In the genomic region with DNA sequence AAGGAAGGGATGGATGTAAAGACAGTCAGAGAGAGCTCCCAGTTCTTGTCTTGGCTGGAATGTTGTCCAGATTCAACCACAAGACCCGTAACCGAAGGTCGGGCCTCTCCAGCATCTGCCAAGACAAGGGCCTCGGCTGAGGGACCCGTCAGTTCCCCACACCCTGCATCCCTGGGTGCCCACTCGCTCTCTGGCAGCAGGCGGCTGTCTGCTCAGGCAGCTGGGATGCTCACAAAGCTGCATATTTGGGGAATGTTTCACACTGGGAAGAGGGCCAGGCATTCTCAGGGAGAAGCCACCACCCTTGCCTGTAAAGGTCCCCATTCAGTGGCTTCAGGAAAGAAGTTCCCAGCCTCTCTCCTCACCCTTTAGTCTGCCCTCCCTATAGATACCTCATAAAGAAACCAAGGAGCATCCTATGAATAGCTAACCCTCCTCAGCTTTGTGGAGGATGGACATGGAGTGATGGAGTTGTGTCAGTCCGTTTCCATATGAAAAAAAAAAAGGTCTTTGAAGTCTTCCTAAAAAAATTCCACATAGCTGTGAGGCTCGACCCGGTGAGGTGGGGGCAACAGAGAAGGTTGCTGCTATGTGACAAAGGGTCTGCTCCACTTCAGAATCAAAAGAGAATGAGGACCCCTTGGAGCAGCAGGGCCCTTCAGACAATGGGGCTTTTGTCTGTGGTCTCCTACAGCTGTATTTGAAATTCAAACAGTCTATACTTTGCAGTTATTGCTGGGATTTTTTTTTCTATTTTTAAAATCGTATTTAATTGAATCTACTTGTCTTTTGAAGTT, we compare ENCODE assay signal across 8 mouse cellular contexts.
DNase-seq lines count a peak whose midpoint lies in the region; ATAC-seq and TF ChIP-seq lines count a peak whose summit lies in the region.
"Had no signal": no experiment of that assay in that cellular context is flagged by ENCODE, and none has a peak within 500 bp of the region (broad histone marks: within the 10 kb centered on the region; RNA-seq: fewer than 3 reads in every experiment).

No protein-coding gene starts in this region.

- H3K4me3 ChIP-seq in forebrain, embryonic 13.5 days, result peak overlapping the region; percentile 44
- H3K4me3 ChIP-seq in hindbrain, embryonic 13.5 days, result peak overlapping the region; percentile 15
- peak overlapping the region; percentile 24 for H3K4me3 ChIP-seq in midbrain, embryonic 14.5 days (replicated peaks; ENCODE audit: low read depth, low read length)

- CTCF ChIA-PET in Patski (lab: Charles Lee), result interaction anchor here (0.8 to 1.0 kb wide), 2 partner anchors 9 to 30 kb away, joined by 3 read pairs; no protein-coding TSS in a partner anchor

- no peaks in the 10 kb centered on the region for H3K27me3 ChIP-seq in Patski
- no peaks in the 10 kb centered on the region for H3K27me3 ChIP-seq in forebrain, embryonic 13.5 days
- no peaks in the 10 kb centered on the region for H3K27me3 ChIP-seq in hindbrain, embryonic 13.5 days
- H3K27me3 ChIP-seq in midbrain, embryonic 14.5 days (ENCODE audit: control insufficient read depth, insufficient read depth, low read length), result no peaks in the 10 kb centered on the region

- POLR2A ChIA-PET in Patski (lab: Charles Lee), result no interaction called here

- peaks cover 6% of the 10 kb centered on the region; the same call in 1 of the 2 replicates for H3K36me3 ChIP-seq in forebrain, embryonic 13.5 days (ENCODE audit: poor library complexity, severe bottlenecking)
- no peaks in the 10 kb centered on the region; the same call in 1 of the 2 replicates for H3K36me3 ChIP-seq in hindbrain, embryonic 13.5 days
- peaks cover 8% of the 10 kb centered on the region; the same call in 1 of the 2 replicates for H3K36me3 ChIP-seq in midbrain, embryonic 14.5 days (ENCODE audit: control insufficient read depth, insufficient read depth, low read length)

- H3K9ac ChIP-seq in forebrain, embryonic 13.5 days, result peak overlapping the region; percentile 73
- peak overlapping the region; percentile 43 for H3K9ac ChIP-seq in hindbrain, embryonic 13.5 days
- H3K9ac ChIP-seq in midbrain, embryonic 14.5 days (replicated peaks; ENCODE audit: low read length), result peak overlapping the region; percentile 4; the same call in 1 of the 2 replicates

- peak overlapping the region; percentile 95 for H3K27ac ChIP-seq in forebrain, embryonic 13.5 days
- peak overlapping the region; percentile 75 for H3K27ac ChIP-seq in hindbrain, embryonic 13.5 days
- H3K27ac ChIP-seq in midbrain, embryonic 14.5 days (replicated peaks; ENCODE audit: low read depth, low read length), result peak overlapping the region; percentile 70
- H3K27ac ChIP-seq: kidney, postnatal 0 days had no signal

- peaks cover 93% of the 10 kb centered on the region for H3K4me1 ChIP-seq in forebrain, embryonic 13.5 days
- H3K4me1 ChIP-seq in hindbrain, embryonic 13.5 days (replicated peaks), result peaks cover 90% of the 10 kb centered on the region
- peaks cover 83% of the 10 kb centered on the region for H3K4me1 ChIP-seq in midbrain, embryonic 14.5 days (ENCODE audit: control insufficient read depth, insufficient read depth, low read length)

- ATAC-seq in Patski, result peak; percentile 58
- peak; percentile 13 for ATAC-seq in forebrain, embryonic 13.5 days
- ATAC-seq in hindbrain, embryonic 13.5 days (ENCODE audit: low FRiP score), result no peak
- ATAC-seq in midbrain, embryonic 14.5 days (ENCODE audit: low FRiP score, low TSS enrichment), result no peak
- no peak for ATAC-seq in erythroblast, adult 5-6 weeks (replicated peaks; ENCODE audit: low FRiP score, poor library complexity, severe bottlenecking)

- 10% methylated on average over 11 of the region's 11 CpGs for WGBS in forebrain, embryonic 13.5 days
- 11% methylated on average over 11 of the region's 11 CpGs for WGBS in hindbrain, embryonic 13.5 days
- 6% methylated on average over 11 of the region's 11 CpGs for WGBS in midbrain, embryonic 14.5 days

- in situ Hi-C loops in Patski (cut with MboI; ENCODE audit: low pct_unique_long_range_greater_than_20kb), result no loop called here

- peak overlapping the region; percentile 67 for H3K4me2 ChIP-seq in forebrain, embryonic 13.5 days
- peak overlapping the region; percentile 30 for H3K4me2 ChIP-seq in hindbrain, embryonic 13.5 days
- H3K4me2 ChIP-seq in midbrain, embryonic 14.5 days (ENCODE audit: low read length), result peak overlapping the region; percentile 47

- TF ChIP-seq CTCF in Patski (IDR thresholded peaks at IDR 0.05), result no peak

- no peaks in the 10 kb centered on the region for H3K9me3 ChIP-seq in forebrain, embryonic 13.5 days (replicated peaks)
- no peaks in the 10 kb centered on the region for H3K9me3 ChIP-seq in hindbrain, embryonic 13.5 days
- H3K9me3 ChIP-seq in midbrain, embryonic 14.5 days (ENCODE audit: control insufficient read depth, low read length), result no peaks in the 10 kb centered on the region

- no peak for DNase-seq in Patski (ENCODE audit: low read depth, low spot score)
- peak; percentile 88 for DNase-seq in brain, adult 2 months (ENCODE audit: low read depth, low spot score)
- DNase-seq in midbrain, embryonic 14.5 days, result peak; percentile 65
- no peak for DNase-seq in spleen, postnatal 10 days (ENCODE audit: low spot score in 2 of 2)

Comparison
In these comparisons a context has a peak if more than half of its experiments do, and no peak if none do; other contexts are left out.
1. ATAC-seq: peak in Patski (single experiment) and forebrain, embryonic 13.5 days (single experiment); none in hindbrain, embryonic 13.5 days (single experiment), midbrain, embryonic 14.5 days (single experiment) and erythroblast, adult 5-6 weeks (single experiment).
2. DNase-seq: peak in brain, adult 2 months (single experiment) and midbrain, embryonic 14.5 days (single experiment); none in Patski (single experiment) and spleen, postnatal 10 days (0 of 2).
3. H3K9ac ChIP-seq: peak in every context shown above with its lines; median percentile 73 in forebrain, embryonic 13.5 days; 43 in hindbrain, embryonic 13.5 days; 4 in midbrain, embryonic 14.5 days.
4. Peak in every context shown above with its lines, with median percentiles within 50 percentile points of each other: H3K27ac ChIP-seq, H3K4me2 ChIP-seq and H3K4me3 ChIP-seq.